Mouse (Mus musculus) hindbrain, postnatal 0 days (tissue): ENCODE measurements around the gene Rgs13. TPM values are rescaled to one million over a fixed set of nuclear protein-coding genes. Genes with fewer than 3 reads are reported as not detected.
A peak's percentile ranks its signal among the peaks of the same experiment; 100 is the strongest.
"Not testable (repeated sequence)": the region's sequence is repeated elsewhere in the genome, so short reads cannot be mapped to it uniquely, and the experiment has no call there.

Experiments
- ATAC-seq: fragments of 200-750 bp; cut with Nextera tagmentation; 2 replicates; pipeline ENCODE4 v1.8.0; 2017; ENCODE audit warnings: mild to moderate bottlenecking, moderate TSS enrichment, moderate library complexity
- DNase-seq: peaks from one replicate; pipeline ENCODE4 v3.0.0-alpha.2; 2015; ENCODE audit warnings: low spot score
- H3K27ac ChIP-seq: fragments of 300-500 bp; sonication (generic); 2 replicates; pipeline ENCODE4 v1.5.1; 2014; ENCODE audit warnings: mild to moderate bottlenecking
- H3K27me3 ChIP-seq: fragments of 300-500 bp; sonication (generic); 2 replicates; pipeline ENCODE4 v1.6.1; 2014; ENCODE audit warnings: low read length, mixed read lengths; ENCODE audit not compliant: insufficient read depth
- H3K36me3 ChIP-seq: fragments of 300-500 bp; sonication (generic); 2 replicates; pipeline ENCODE4 v1.6.1; 2014; ENCODE audit warnings: low read length, mixed read lengths; ENCODE audit not compliant: insufficient read depth
- H3K4me1 ChIP-seq: fragments of 300-500 bp; sonication (generic); 2 replicates; pipeline ENCODE4 v1.6.1; 2014; ENCODE audit warnings: antibody characterized with exemption, low read length, mixed read lengths; ENCODE audit not compliant: insufficient read depth
- H3K4me2 ChIP-seq: fragments of 300-500 bp; sonication (generic); 2 replicates; pipeline ENCODE4 v1.6.1; 2014; ENCODE audit warnings: low read depth, mild to moderate bottlenecking, low read length, moderate library complexity, mixed read lengths
- H3K4me3 ChIP-seq: fragments of 300-500 bp; sonication (generic); 2 replicates; pipeline ENCODE4 v1.5.1; 2014; ENCODE audit warnings: low read length
- H3K9ac ChIP-seq: fragments of 300-500 bp; sonication (generic); replicated peaks from 2 replicates; pipeline ENCODE4 v1.6.1; 2014; ENCODE audit warnings: mild to moderate bottlenecking, low read length, moderate library complexity, mixed read lengths
- H3K9me3 ChIP-seq: fragments of 300-500 bp; sonication (generic); 2 replicates; pipeline ENCODE4 v1.6.1; 2016; ENCODE audit warnings: low read length, mixed read lengths
- CTCF ChIP-seq: IDR thresholded peaks from 2 replicates; pipeline ENCODE4 v1.5.1; 2016; ENCODE audit warnings: antibody characterized with exemption, control low read depth, low read depth
- WGBS: fragments of 180-500 bp; shearing (Covaris S2); extraction: QIAGEN DNeasy Blood & Tissue Kit; methylation state at CpG from one replicate; pipeline ENCODE4 v1.1.7; 2014; 5-methylcytosine and 5-hydroxymethylcytosine counted together
- polyA plus RNA-seq: library from polyadenylated mRNA; unstranded; fragments of >200 nt; fragmentation: Nextera tagmentation; extraction: Ambion mirVana; gene quantifications from 2 replicates; pipeline ENCODE4 v1.2.1, GENCODE M21; 2015
- total RNA-seq: library from RNA; depleted of rRNA; stranded (reverse); fragments of >200 nt; gene quantifications from 2 replicates; pipeline ENCODE4 v1.2.3, GENCODE M21; 2014

Rgs13 gene
- total and polyA plus RNA-seq, 2 experiments from 2014 or later, result 1.3 to 1.5 TPM

DNA sequence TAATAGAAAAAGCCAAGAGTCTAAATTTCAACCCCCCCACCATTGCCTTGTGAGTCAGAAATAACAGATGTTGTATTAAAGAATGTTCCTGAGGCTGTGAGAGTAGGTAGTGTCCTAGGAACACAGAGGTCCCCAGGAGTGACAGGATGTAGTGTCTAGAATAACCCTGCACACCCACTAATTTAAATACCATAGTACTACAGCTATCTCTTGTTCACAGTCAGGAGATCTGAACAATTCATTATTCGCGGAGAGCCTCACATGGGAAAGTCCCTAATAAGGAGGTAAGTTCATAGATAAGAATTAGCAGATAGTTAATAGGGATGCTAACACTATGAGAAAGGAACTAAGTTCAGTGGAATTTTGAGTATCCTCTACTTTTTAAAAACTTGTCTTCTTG, 10.9 kb downstream of the Rgs13 start:
- no peaks in the 10 kb centered on the region for H3K9me3 ChIP-seq
- no peak for DNase-seq
- no peaks in the 10 kb centered on the region for H3K36me3 ChIP-seq
- H3K27ac ChIP-seq, result no peak overlapping the region
- TF ChIP-seq CTCF, result no peak
- no peak overlapping the region for H3K4me3 ChIP-seq
- no peaks in the 10 kb centered on the region for H3K27me3 ChIP-seq
- no peak for ATAC-seq
- no peak overlapping the region for H3K4me2 ChIP-seq
- H3K4me1 ChIP-seq, result no peaks in the 10 kb centered on the region
- WGBS, result 89% methylated on average over 2 of the region's 2 CpGs
- H3K9ac ChIP-seq, result no peak overlapping the region

DNA sequence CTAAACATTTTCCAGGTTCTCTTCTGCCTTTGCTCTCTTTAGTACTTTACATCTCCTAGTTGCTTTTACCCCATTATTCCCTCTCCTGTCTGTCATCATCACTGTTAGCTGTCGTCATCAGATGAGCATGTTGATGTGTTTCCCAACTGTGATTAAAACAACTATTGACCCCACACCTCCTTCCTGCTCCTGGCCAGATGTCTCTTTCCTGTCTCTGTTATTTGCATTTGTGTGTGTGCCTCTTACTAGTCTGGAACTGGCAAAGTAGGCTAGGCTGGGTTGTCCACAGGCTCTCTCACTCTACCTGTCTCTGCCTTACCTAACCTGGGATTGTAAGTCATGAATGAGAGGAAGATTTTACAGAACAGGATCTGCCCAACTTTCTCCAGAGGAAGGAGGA, 24.6 kb downstream of the Rgs13 start:
- Histone ChIP-seq H3K4me3 (no peak overlapping the region), H3K27me3 (no peaks in the 10 kb centered on the region), H3K27ac (no peak overlapping the region), H3K9me3 (no peaks in the 10 kb centered on the region), H3K9ac (no peak overlapping the region), H3K4me1 (no peaks in the 10 kb centered on the region), H3K4me2 (no peak overlapping the region), H3K36me3 (no peaks in the 10 kb centered on the region)
- TF ChIP-seq CTCF, result no peak
- 64% methylated on average over 1 of the region's 1 CpGs for WGBS
- DNase-seq, result no peak
- no peak for ATAC-seq

DNA sequence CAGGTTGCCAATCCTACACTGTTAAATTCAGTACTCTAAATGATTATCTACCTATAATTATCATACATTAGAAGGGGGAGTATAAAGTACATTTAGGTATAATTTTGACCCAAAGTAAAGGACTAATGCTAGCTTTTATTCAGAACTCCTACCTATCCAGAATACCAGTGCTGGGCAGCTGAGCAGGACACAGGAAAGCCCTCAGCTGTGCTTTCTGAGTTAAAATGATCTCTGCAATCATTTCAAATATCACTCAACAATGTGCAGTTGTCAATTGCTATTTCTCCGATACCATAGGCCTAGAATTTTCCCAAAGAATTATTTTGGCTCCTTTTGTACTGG, 25.0 kb downstream of the Rgs13 start:
- H3K4me1 ChIP-seq, result no peaks in the 10 kb centered on the region
- no peak overlapping the region for H3K27ac ChIP-seq
- no peak for ATAC-seq
- no peaks in the 10 kb centered on the region for H3K9me3 ChIP-seq
- DNase-seq, result no peak
- H3K4me3 ChIP-seq, result no peak overlapping the region
- no peak overlapping the region for H3K4me2 ChIP-seq
- 87% methylated on average over 1 of the region's 1 CpGs for WGBS
- TF ChIP-seq CTCF, result no peak
- H3K36me3 ChIP-seq, result no peaks in the 10 kb centered on the region
- no peaks in the 10 kb centered on the region for H3K27me3 ChIP-seq
- H3K9ac ChIP-seq, result no peak overlapping the region

DNA sequence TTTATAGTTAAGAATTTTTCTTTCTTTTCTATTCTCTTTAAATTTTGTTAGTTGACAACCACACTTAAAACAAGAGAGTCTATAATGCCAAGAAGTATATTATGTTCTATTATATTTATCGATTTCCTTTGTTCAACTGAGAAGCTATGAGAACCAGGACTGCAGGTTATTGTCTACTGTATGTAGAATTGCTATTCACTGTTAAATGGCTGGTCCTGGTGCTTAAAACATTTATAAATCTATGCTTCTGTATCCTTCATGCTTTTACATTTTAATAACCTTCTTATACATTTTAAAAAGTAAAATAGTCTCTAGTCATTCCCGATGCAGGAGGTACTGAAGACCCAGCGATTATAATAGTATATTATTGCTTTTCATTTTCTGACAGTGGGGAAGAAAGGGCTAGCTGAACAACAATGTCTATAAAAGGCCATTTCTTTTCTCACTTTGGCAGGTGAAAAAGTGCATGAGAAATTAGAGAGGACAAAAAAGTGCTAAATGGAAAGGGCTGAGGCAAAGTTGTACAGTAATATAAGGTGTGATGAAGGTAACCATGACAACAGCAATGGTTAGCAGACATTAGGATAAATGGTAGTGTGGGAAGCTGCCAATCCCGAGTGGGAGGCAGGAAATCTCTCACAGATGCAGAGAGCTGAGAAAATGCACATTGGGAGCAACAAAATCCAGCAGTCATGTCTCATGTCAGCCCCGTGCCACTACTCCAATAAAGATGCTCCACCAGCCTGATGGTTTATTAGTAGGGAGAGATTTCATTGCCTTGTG, 25.6 kb downstream of the Rgs13 start:
- no peak for TF ChIP-seq CTCF
- no peaks in the 10 kb centered on the region for H3K9me3 ChIP-seq
- H3K4me1 ChIP-seq, result no peaks in the 10 kb centered on the region
- H3K36me3 ChIP-seq, result no peaks in the 10 kb centered on the region
- no peaks in the 10 kb centered on the region for H3K27me3 ChIP-seq
- WGBS, result 51% methylated on average over 5 of the region's 5 CpGs
- no peak overlapping the region for H3K9ac ChIP-seq
- ATAC-seq, result peak; percentile 83
- H3K4me3 ChIP-seq, result no peak overlapping the region
- DNase-seq, result peak; percentile 51
- H3K4me2 ChIP-seq, result no peak overlapping the region
- H3K27ac ChIP-seq, result no peak overlapping the region

DNA sequence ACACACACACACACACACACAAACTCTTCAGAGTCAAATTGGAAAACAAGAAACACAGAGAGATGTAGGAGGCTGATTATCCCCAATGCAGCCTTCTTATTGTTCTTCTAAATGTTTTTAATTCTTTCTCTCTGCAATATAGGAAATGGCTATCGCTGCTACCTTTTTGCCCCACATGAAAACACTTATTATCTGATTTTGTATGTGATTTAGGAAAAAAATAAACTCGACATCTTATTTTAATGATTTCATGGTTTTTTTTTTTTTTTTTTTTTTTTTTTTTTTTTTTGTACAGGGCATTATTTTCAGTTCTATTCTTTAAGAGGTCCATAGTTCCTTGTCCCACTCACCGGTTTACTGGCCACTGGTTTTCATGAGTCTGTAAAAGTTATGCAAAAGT, 27.2 kb downstream of the Rgs13 start:
- H3K4me2 ChIP-seq, result no peak overlapping the region
- DNase-seq, result no peak
- H3K36me3 ChIP-seq, result no peaks in the 10 kb centered on the region
- H3K27ac ChIP-seq, result no peak overlapping the region
- 82% methylated on average over 3 of the region's 3 CpGs for WGBS
- H3K4me3 ChIP-seq, result no peak overlapping the region
- ATAC-seq, result no peak
- no peaks in the 10 kb centered on the region for H3K9me3 ChIP-seq
- no peaks in the 10 kb centered on the region for H3K4me1 ChIP-seq
- no peak for TF ChIP-seq CTCF
- no peaks in the 10 kb centered on the region for H3K27me3 ChIP-seq
- no peak overlapping the region for H3K9ac ChIP-seq

DNA sequence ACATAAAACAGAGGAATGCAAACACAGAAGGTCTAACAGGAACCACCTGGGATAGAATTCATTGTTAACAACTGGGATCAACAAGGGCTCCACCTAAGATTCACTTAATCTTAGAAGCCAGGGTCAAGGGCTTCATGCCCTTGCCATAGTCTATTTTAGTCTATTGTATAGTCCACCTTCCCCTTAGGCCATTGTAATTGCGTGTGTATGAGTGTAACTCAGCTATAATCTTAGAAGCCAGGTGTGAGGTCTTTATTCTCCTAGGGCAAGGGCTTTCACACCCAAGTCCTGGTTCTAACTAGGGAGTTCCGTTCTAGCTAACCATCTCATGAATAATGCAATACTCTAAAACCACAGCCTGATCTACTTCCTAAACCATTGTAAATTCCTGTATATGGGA, 35.8 kb downstream of the Rgs13 start:
- H3K4me3 ChIP-seq, H3K27ac ChIP-seq, ATAC-seq, DNase-seq, H3K4me1 ChIP-seq, H3K4me2 ChIP-seq, H3K27me3 ChIP-seq, H3K9me3 ChIP-seq, H3K9ac ChIP-seq, H3K36me3 ChIP-seq: not testable (repeated sequence)
- WGBS, result 89% methylated on average over 2 of the region's 2 CpGs

DNA sequence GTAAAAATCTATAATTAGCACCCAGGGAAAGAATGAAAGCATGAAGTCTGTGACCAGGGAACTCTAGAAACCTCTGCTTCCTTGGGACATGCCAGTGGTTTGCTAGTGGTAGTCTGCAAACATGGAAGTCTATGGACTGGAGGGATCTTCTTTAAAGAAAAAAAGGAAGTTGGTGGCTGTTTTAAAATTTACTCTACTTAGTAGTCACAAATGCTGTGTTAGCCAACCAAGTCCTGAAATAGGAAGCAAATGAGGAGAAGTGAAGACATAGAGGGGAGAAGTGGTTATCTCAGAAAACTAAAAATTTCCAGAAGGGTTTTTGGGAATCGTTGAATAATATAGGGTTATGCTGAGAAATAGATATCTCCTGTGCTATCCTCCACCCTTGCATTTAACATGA, 37.3 kb downstream of the Rgs13 start:
- Histone ChIP-seq H3K27ac (no peak overlapping the region), H3K4me1 (no peaks in the 10 kb centered on the region), H3K36me3 (no peaks in the 10 kb centered on the region), H3K4me3 (no peak overlapping the region), H3K27me3 (no peaks in the 10 kb centered on the region), H3K4me2 (no peak overlapping the region), H3K9me3 (no peaks in the 10 kb centered on the region), H3K9ac (no peak overlapping the region)
- TF ChIP-seq CTCF, result no peak
- DNase-seq, result no peak
- no peak for ATAC-seq
- WGBS, result 97% methylated on average over 1 of the region's 1 CpGs
